Mouse (Mus musculus) testis, adult 2 months (tissue): ENCODE data around the gene Tmcc3.

Experiments used
- CTCF ChIP-seq: fragments of 200-500 bp; IDR thresholded peaks from 2 replicates; pipeline ENCODE4 v1.5.1; 2012; ENCODE audit warnings: low read depth, mild to moderate bottlenecking, inconsistent platforms, low read length, moderate library complexity; ENCODE audit not compliant: control insufficient read depth, insufficient read depth, insufficient replicate concordance
- POLR2A ChIP-seq: fragments of 200-500 bp; IDR thresholded peaks from 2 replicates; pipeline ENCODE4 v1.6.1; 2012; ENCODE audit warnings: low read depth, mild to moderate bottlenecking, inconsistent platforms, low read length, moderate library complexity; ENCODE audit not compliant: control insufficient read depth

DNA sequence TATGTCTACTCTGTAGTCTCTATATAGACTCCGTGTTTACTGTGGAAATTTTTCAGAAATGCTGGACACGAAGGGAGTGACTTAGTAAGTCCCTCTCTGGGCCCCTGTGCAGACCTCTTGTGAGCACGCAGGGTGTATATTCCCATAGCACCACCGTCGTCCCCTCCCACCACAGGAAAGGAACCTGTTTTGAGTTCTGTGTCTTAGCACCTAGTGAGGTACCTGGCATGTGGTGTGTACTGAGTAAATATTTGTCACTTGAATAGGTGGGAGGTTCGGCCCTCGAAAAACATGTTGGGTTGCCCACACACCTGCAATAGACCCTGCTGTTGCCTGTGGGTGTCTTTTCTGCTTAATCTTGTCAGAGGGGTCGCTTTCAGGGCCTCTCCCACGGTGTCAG, 99.8 kb downstream of the Tmcc3 start:
- TF ChIP-seq CTCF, result no peak
- TF ChIP-seq POLR2A, result no peak
